Mouse (Mus musculus): Measurements from ENCODE around the gene Spsb4. TPM values are rescaled to one million over a fixed set of nuclear protein-coding genes. Genes with fewer than 3 reads are reported as not detected.
"Not testable (repeated sequence)": the region's sequence is repeated elsewhere in the genome, so short reads cannot be mapped to it uniquely, and the experiment has no call there.

Spsb4 gene
- polyA plus RNA-seq, 1 experiment from 2014 or later, result 115 TPM

DNA sequence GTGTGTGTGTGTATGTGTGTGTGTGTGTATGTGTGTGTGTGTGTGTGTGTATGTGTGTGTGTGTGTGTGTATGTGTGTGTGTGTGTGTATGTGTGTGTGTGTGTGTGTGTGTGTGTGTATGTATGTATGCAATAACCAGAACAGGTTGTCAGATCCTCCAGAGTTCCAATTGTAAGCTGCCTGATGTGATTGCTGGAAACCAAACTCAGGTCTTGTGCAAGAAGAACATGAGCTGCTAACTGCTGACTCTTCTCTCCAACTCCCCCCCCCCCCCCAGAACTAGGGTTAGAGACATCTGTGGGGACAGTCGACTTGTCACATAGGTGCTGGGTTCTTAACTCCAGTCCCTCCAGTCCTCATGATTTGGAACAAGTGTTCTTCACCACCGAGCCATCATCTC lies 82.2 kb downstream of the Spsb4 start:
- not testable (repeated sequence) for H3K4me2 ChIP-seq; DNase-seq (ENCODE audit: low spot score, missing footprints); H3K4me3 ChIP-seq (ENCODE audit: low read depth, low read length); ATAC-seq (ENCODE audit: low FRiP score); H3K4me1 ChIP-seq (ENCODE audit: control insufficient read depth, insufficient read depth, low read length); H3K27ac ChIP-seq (ENCODE audit: low read depth, low read length); H3K27me3 ChIP-seq (ENCODE audit: control insufficient read depth, insufficient read depth, low read length); H3K36me3 ChIP-seq (ENCODE audit: control insufficient read depth, insufficient read depth, low read length); H3K9ac ChIP-seq (ENCODE audit: low read length); H3K9me3 ChIP-seq (ENCODE audit: control insufficient read depth, low read length)
- WGBS, result 91% methylated on average over 2 of the region's 2 CpGs

- Histone ChIP-seq H3K9ac (ENCODE audit: low read length) (no peak overlapping the region), H3K4me1 (ENCODE audit: control insufficient read depth, insufficient read depth, low read length) (no peaks in the 10 kb centered on the region), H3K27ac (ENCODE audit: low read depth, low read length) (no peak overlapping the region), H3K4me3 (ENCODE audit: low read depth, low read length) (no peak overlapping the region), H3K36me3 (ENCODE audit: control insufficient read depth, insufficient read depth, low read length) (peaks cover under 1% of the 10 kb centered on the region; the same call in 1 of the 2 replicates), H3K4me2 (no peak overlapping the region), H3K9me3 (ENCODE audit: control insufficient read depth, low read length) (no peaks in the 10 kb centered on the region), H3K27me3 (ENCODE audit: control insufficient read depth, insufficient read depth, low read length) (no peaks in the 10 kb centered on the region)
- no peak for ATAC-seq (ENCODE audit: low FRiP score)
- 72% methylated on average over 15 of the region's 15 CpGs for WGBS
- no peak for DNase-seq (ENCODE audit: low spot score, missing footprints)
These were observed 82.9 kb downstream of the Spsb4 start for GRCm38 (mm10) chr9:96935556-96936300.

- H3K4me2 ChIP-seq, result no peak overlapping the region
- ATAC-seq (ENCODE audit: low FRiP score) (no peak), DNase-seq (ENCODE audit: low spot score, missing footprints) (no peak)
- H3K27me3 ChIP-seq (ENCODE audit: control insufficient read depth, insufficient read depth, low read length), result no peaks in the 10 kb centered on the region
- no peaks in the 10 kb centered on the region for H3K9me3 ChIP-seq (ENCODE audit: control insufficient read depth, low read length)
- no peak overlapping the region for H3K4me3 ChIP-seq (ENCODE audit: low read depth, low read length)
- H3K36me3 ChIP-seq (ENCODE audit: control insufficient read depth, insufficient read depth, low read length), result no peaks in the 10 kb centered on the region
- no peak overlapping the region for H3K9ac ChIP-seq (ENCODE audit: low read length)
- no peaks in the 10 kb centered on the region for H3K4me1 ChIP-seq (ENCODE audit: control insufficient read depth, insufficient read depth, low read length)
- 68% methylated on average over 3 of the region's 3 CpGs for WGBS
- H3K27ac ChIP-seq (ENCODE audit: low read depth, low read length), result no peak overlapping the region
These were observed 83.8 kb downstream of the Spsb4 start for GRCm38 (mm10) chr9:96934816-96935215.

- H3K27me3 ChIP-seq (ENCODE audit: control insufficient read depth, insufficient read depth, low read length), result no peaks in the 10 kb centered on the region
- DNase-seq (ENCODE audit: low spot score, missing footprints) (no peak), ATAC-seq (ENCODE audit: low FRiP score) (no peak)
- no peak overlapping the region for H3K4me3 ChIP-seq (ENCODE audit: low read depth, low read length)
- no peaks in the 10 kb centered on the region for H3K36me3 ChIP-seq (ENCODE audit: control insufficient read depth, insufficient read depth, low read length)
- H3K4me1 ChIP-seq (ENCODE audit: control insufficient read depth, insufficient read depth, low read length), result no peaks in the 10 kb centered on the region
- no peak overlapping the region for H3K27ac ChIP-seq (ENCODE audit: low read depth, low read length)
- no peak overlapping the region for H3K4me2 ChIP-seq
- no peak overlapping the region for H3K9ac ChIP-seq (ENCODE audit: low read length)
- no peaks in the 10 kb centered on the region for H3K9me3 ChIP-seq (ENCODE audit: control insufficient read depth, low read length)
- 93% methylated on average over 8 of the region's 8 CpGs for WGBS
These were observed 85.9 kb downstream of the Spsb4 start for GRCm38 (mm10) chr9:96932751-96933150.

GRCm38 (mm10) chr9:96923577-96924316 lies 94.9 kb downstream of the Spsb4 start:
- no peaks in the 10 kb centered on the region for H3K36me3 ChIP-seq (ENCODE audit: control insufficient read depth, insufficient read depth, low read length)
- WGBS, result 90% methylated on average over 17 of the region's 17 CpGs
- H3K4me2 ChIP-seq, result no peak overlapping the region
- H3K4me1 ChIP-seq (ENCODE audit: control insufficient read depth, insufficient read depth, low read length), result no peaks in the 10 kb centered on the region; the same call in 1 of the 2 replicates
- no peak for ATAC-seq (ENCODE audit: low FRiP score)
- no peak overlapping the region for H3K9ac ChIP-seq (ENCODE audit: low read length)
- DNase-seq (ENCODE audit: low spot score, missing footprints), result no peak
- H3K27me3 ChIP-seq (ENCODE audit: control insufficient read depth, insufficient read depth, low read length), result no peaks in the 10 kb centered on the region
- H3K4me3 ChIP-seq (ENCODE audit: low read depth, low read length), result no peak overlapping the region
- no peaks in the 10 kb centered on the region; the same call in 1 of the 2 replicates for H3K9me3 ChIP-seq (ENCODE audit: control insufficient read depth, low read length)
- no peak overlapping the region for H3K27ac ChIP-seq (ENCODE audit: low read depth, low read length)

DNA sequence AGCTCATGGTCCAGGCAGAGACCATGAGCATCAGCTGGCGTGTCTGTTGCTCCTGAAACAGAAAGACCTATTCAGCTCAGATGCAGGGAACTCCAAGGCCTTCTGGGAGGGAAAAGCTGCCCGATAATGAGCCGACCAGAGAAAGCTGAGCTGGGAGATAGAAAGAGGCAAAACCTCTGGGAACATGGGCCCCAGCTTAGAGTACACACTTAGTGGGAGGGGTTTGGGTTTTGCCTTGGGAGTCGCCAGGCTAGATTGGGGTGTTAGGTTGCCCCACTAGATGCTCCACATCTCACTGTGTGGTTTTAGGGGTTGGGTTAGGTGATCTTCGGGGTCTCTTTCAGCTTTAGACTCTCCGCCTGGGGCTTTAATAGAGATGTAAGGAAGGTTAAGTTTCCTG lies 95.5 kb downstream of the Spsb4 start:
- Histone ChIP-seq H3K4me1 (ENCODE audit: control insufficient read depth, insufficient read depth, low read length) (no peaks in the 10 kb centered on the region; the same call in 1 of the 2 replicates), H3K27me3 (ENCODE audit: control insufficient read depth, insufficient read depth, low read length) (no peaks in the 10 kb centered on the region), H3K9me3 (ENCODE audit: control insufficient read depth, low read length) (no peaks in the 10 kb centered on the region; the same call in 1 of the 2 replicates), H3K4me3 (ENCODE audit: low read depth, low read length) (no peak overlapping the region), H3K9ac (ENCODE audit: low read length) (no peak overlapping the region), H3K4me2 (no peak overlapping the region), H3K36me3 (ENCODE audit: control insufficient read depth, insufficient read depth, low read length) (no peaks in the 10 kb centered on the region), H3K27ac (ENCODE audit: low read depth, low read length) (no peak overlapping the region)
- ATAC-seq (ENCODE audit: low FRiP score) (no peak), DNase-seq (ENCODE audit: low spot score, missing footprints) (no peak)
- WGBS, result 84% methylated on average over 6 of the region's 6 CpGs

DNA sequence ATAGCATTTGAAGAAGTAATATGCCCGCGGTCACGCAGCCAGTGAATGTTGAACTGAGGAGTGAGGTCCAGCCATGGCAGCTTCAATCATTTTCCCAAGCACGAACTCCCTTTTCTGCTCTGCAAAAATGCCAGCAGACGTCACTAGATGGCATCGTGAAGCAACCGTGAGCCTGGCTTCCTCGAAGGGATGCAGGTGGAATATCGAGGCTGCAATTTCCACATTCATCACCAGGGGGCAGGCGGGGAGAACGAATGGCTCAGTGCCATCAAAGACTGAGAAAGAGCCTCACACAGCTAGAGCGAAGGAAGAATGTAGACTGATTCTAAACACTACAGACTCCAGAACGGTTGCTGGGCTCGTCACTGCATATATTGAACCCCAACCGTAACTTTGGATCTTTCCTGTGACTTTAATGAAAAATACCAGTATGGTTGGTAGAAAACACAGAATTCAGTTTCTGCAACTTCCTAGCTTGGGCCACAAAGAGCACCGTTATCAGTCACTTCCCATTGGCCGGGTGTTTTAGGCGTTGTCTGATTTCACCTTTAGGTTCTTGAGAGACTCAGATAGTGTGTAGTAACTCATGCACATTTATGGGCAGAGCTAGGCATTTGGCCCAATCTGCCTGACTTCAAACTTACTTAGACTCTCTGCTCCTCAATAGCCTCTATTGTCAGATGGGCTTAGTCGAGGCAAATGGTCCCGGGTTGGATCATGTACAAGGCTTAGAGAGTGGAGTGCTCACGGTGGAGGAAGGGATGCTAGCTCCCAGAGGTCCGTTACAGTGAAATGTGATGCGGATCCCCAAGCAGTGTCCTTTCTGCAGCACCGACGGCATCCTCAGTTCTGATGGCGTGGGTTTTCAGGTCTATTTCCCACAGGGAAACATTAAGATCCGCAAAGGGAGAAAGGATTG lies 101.8 kb downstream of the Spsb4 start:
- H3K36me3 ChIP-seq (ENCODE audit: control insufficient read depth, insufficient read depth, low read length), result no peaks in the 10 kb centered on the region
- H3K4me3 ChIP-seq (ENCODE audit: low read depth, low read length), result no peak overlapping the region
- WGBS, result 37% methylated on average over 27 of the region's 27 CpGs
- no peak overlapping the region for H3K9ac ChIP-seq (ENCODE audit: low read length)
- no peaks in the 10 kb centered on the region for H3K9me3 ChIP-seq (ENCODE audit: control insufficient read depth, low read length)
- ATAC-seq (ENCODE audit: low FRiP score) (peak; percentile 85), DNase-seq (ENCODE audit: low spot score, missing footprints) (peak; percentile 100)
- no peak overlapping the region for H3K27ac ChIP-seq (ENCODE audit: low read depth, low read length)
- no peak overlapping the region for H3K4me2 ChIP-seq
- H3K4me1 ChIP-seq (ENCODE audit: control insufficient read depth, insufficient read depth, low read length), result peaks cover 5% of the 10 kb centered on the region
- H3K27me3 ChIP-seq (ENCODE audit: control insufficient read depth, insufficient read depth, low read length), result no peaks in the 10 kb centered on the region; the same call in 1 of the 2 replicates

DNA sequence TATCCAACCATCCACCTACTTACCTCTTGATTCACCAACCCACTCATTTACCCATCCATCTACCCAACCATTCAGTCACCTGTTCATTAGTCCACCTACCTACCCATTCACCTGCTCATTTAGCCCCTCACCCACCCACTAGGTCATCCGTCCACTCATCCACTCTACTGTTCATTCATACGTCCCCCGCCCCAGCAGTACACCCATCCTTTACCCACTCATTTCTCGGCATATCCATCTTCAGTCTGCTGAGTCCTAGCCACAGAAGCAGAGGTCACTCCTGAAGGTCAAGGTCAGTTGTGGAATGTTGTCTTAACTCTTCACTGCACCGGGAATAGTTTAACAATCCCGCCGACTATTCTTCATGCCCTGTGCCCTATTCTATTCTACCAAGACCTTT lies 102.6 kb downstream of the Spsb4 start:
- Histone ChIP-seq H3K27ac (ENCODE audit: low read depth, low read length) (no peak overlapping the region), H3K4me1 (ENCODE audit: control insufficient read depth, insufficient read depth, low read length) (peaks cover 5% of the 10 kb centered on the region), H3K4me3 (ENCODE audit: low read depth, low read length) (no peak overlapping the region), H3K9ac (ENCODE audit: low read length) (no peak overlapping the region), H3K27me3 (ENCODE audit: control insufficient read depth, insufficient read depth, low read length) (no peaks in the 10 kb centered on the region; the same call in 1 of the 2 replicates), H3K4me2 (no peak overlapping the region), H3K36me3 (ENCODE audit: control insufficient read depth, insufficient read depth, low read length) (no peaks in the 10 kb centered on the region), H3K9me3 (ENCODE audit: control insufficient read depth, low read length) (no peaks in the 10 kb centered on the region)
- ATAC-seq (ENCODE audit: low FRiP score) (peak; percentile 53; the same call in 1 of the 2 replicates), DNase-seq (ENCODE audit: low spot score, missing footprints) (no peak)
- 59% methylated on average over 7 of the region's 7 CpGs for WGBS
